Mouse (Mus musculus) heart, postnatal 0 days (tissue): ENCODE results near the gene Rims1.

ENCODE experiments used
- CTCF ChIP-seq: IDR thresholded peaks from 2 replicates; pipeline ENCODE4 v1.5.1; 2016; ENCODE audit warnings: antibody characterized with exemption, control low read depth, low read depth
- EP300 ChIP-seq: IDR thresholded peaks from 2 replicates; pipeline ENCODE4 v1.6.1; 2016; ENCODE audit warnings: antibody characterized with exemption, low read depth

- TF ChIP-seq CTCF = no peak
- no peak for TF ChIP-seq EP300
Measured at GRCm38 (mm10) chr1:22579470-22579869, 226.3 kb downstream of the Rims1 start.
